27 mouse cellular contexts compared by ENCODE assay signal in genomic region chr7:24455726-24456125, GRCm38 (mm10). TPM values are rescaled to one million over a fixed set of nuclear protein-coding genes. Genes with fewer than 3 reads are reported as not detected.
DNase-seq lines count a peak whose midpoint lies in the region; ATAC-seq and TF ChIP-seq lines count a peak whose summit lies in the region.
"Had no signal": no experiment of that assay in that cellular context is flagged by ENCODE, and none has a peak within 500 bp of the region (broad histone marks: within the 10 kb centered on the region; RNA-seq: fewer than 3 reads in every experiment).

No protein-coding gene starts in this region.

- DNase-seq in gastrocnemius, adult 2 months, result no peak
- no peak for DNase-seq in gastrocnemius, postnatal 10 days
- DNase-seq in kidney, adult 11 months, result peak; percentile 37
- DNase-seq in kidney, postnatal 14 days, result peak; percentile 44
- no peak for DNase-seq in frontal cortex, adult 2 months (ENCODE audit: extremely low spot score in 1 of 2, low spot score in 1 of 2)
- DNase-seq: cerebellum, adult 11 months; cerebellum, postnatal 10 days; lung, embryonic 14.5 days; right cerebral cortex, postnatal 25 days; thymus, postnatal 36 days had no signal

- no peak for TF ChIP-seq EP300 in ES-Bruce4 (IDR thresholded peaks at IDR 0.05; ENCODE audit: insufficient read depth, low read depth, low read length)

- ATAC-seq in kidney, embryonic 16.5 days (ENCODE audit: low FRiP score, low TSS enrichment), result no peak
- no peak for ATAC-seq in megakaryocyte, adult 5-6 weeks (ENCODE audit: poor library complexity, severe bottlenecking)
- ATAC-seq: forebrain, embryonic 14.5 days; hindbrain, embryonic 16.5 days; intestine, embryonic 16.5 days; midbrain, embryonic 16.5 days had no signal

- peaks cover 6% of the 10 kb centered on the region; the same call in 1 of the 2 replicates for H3K4me1 ChIP-seq in kidney, embryonic 16.5 days (ENCODE audit: insufficient read depth, low read length)
- H3K4me1 ChIP-seq in ES-Bruce4 (ENCODE audit: control insufficient read depth, insufficient read depth, low read length), result peaks cover 8% of the 10 kb centered on the region
- H3K4me1 ChIP-seq: embryonic facial prominence, embryonic 13.5 days had no signal

- peak overlapping the region; percentile 74 for H3K27ac ChIP-seq in gastrocnemius, adult 2 months
- no peak overlapping the region for H3K27ac ChIP-seq in kidney, embryonic 16.5 days (ENCODE audit: low read length)
- H3K27ac ChIP-seq in ES-Bruce4 (ENCODE audit: insufficient read depth, low read length), result 0 out of 2 replicates have a peak overlapping the region, but pooled peaks have one; percentile 21
- H3K27ac ChIP-seq: embryonic facial prominence, embryonic 13.5 days; left cerebral cortex, adult 2 months; limb, embryonic 10.5 days had no signal

- no peaks in the 10 kb centered on the region for H3K27me3 ChIP-seq in kidney, embryonic 16.5 days (ENCODE audit: insufficient read depth, low read length)
- no peaks in the 10 kb centered on the region for H3K27me3 ChIP-seq in ES-Bruce4 (ENCODE audit: control insufficient read depth, insufficient read depth, low read length, poor library complexity, severe bottlenecking)
- H3K27me3 ChIP-seq: embryonic facial prominence, embryonic 13.5 days had no signal

- TF ChIP-seq CTCF in gastrocnemius, adult 2 months (IDR thresholded peaks at IDR 0.05), result no peak
- no peak for TF ChIP-seq CTCF in ES-Bruce4 (IDR thresholded peaks at IDR 0.05; ENCODE audit: low read depth, low read length)

- intact Hi-C loops in gastrocnemius, adult 2 months (cut with DNase I), result no loop called here

- WGBS in kidney, embryonic 16.5 days, result 79% methylated on average over 5 of the region's 5 CpGs

- H3K36me3 ChIP-seq in kidney, embryonic 16.5 days (ENCODE audit: insufficient read depth, low read length), result no peaks in the 10 kb centered on the region
- no peaks in the 10 kb centered on the region for H3K36me3 ChIP-seq in ES-Bruce4 (ENCODE audit: control insufficient read depth, insufficient read depth, low read length, poor library complexity, severe bottlenecking)
- H3K36me3 ChIP-seq: embryonic facial prominence, embryonic 13.5 days; limb, embryonic 10.5 days had no signal

- H3K4me2 ChIP-seq in kidney, embryonic 16.5 days (replicated peaks; ENCODE audit: low read depth, low read length), result no peak overlapping the region
- H3K4me2 ChIP-seq: embryonic facial prominence, embryonic 13.5 days; lung, embryonic 14.5 days had no signal

- no peak overlapping the region for H3K9ac ChIP-seq in kidney, embryonic 16.5 days (replicated peaks; ENCODE audit: low read length)
- H3K9ac ChIP-seq in ES-Bruce4 (ENCODE audit: low read depth, poor library complexity, severe bottlenecking), result no peak overlapping the region
- H3K9ac ChIP-seq: embryonic facial prominence, embryonic 13.5 days; lung, embryonic 14.5 days had no signal

- no peaks in the 10 kb centered on the region for H3K9me3 ChIP-seq in kidney, embryonic 16.5 days (ENCODE audit: low read length)
- no peaks in the 10 kb centered on the region for H3K9me3 ChIP-seq in ES-Bruce4 (replicated peaks; ENCODE audit: control insufficient read depth, insufficient read depth, low read length, poor library complexity, severe bottlenecking)
- H3K9me3 ChIP-seq: embryonic facial prominence, embryonic 13.5 days; limb, embryonic 10.5 days had no signal

- TF ChIP-seq POLR2A in ES-Bruce4 (IDR thresholded peaks at IDR 0.05; ENCODE audit: insufficient read depth, low read length), result no peak

- no peak overlapping the region for H3K4me3 ChIP-seq in gastrocnemius, adult 2 months
- H3K4me3 ChIP-seq in kidney, embryonic 16.5 days (ENCODE audit: low read length), result no peak overlapping the region
- no peak overlapping the region for H3K4me3 ChIP-seq in ES-Bruce4 (ENCODE audit: low read depth, low read length)
- H3K4me3 ChIP-seq: embryonic facial prominence, embryonic 13.5 days; left cerebral cortex, adult 2 months; limb, embryonic 10.5 days had no signal

RNA-seq across cellular contexts. Expression of gene Irgc1, which starts 3.6 kb away (rescaled TPM):
- not detected for total RNA-seq in gastrocnemius, adult 2 months (2021)
- total RNA-seq in gastrocnemius, postnatal 10 days (2021), result under 1 TPM in 1 of 2 experiments, not detected in 1; 0.21 TPM
- polyA plus RNA-seq in kidney, embryonic 16.5 days (2015; fragmentation: Nextera tagmentation; extraction: Ambion mirVana), result not detected in 2 replicates
- polyA plus RNA-seq in ES-Bruce4 (2011; ENCODE audit: insufficient read depth, insufficient read length, low read depth, missing spikeins), result not detected in 2 replicates
- 0.74 and 1.8 TPM in 2 replicates for total RNA-seq in megakaryocyte, adult 5-6 weeks (2015)
- 0.66 and 0.94 TPM in 2 replicates for total RNA-seq in megakaryocyte, adult 5-6 weeks (2017)
- 0.68 and 0.76 TPM in 2 replicates for polyA plus RNA-seq in frontal cortex, adult 2 months (2012; rRNA removed)
- total RNA-seq: CH12.LX; hematopoietic stem cell, adult 5-6 weeks; layer of hippocampus, adult 8-10 months; liver, adult 2 months had no signal
- polyA plus RNA-seq: brain, embryonic 14.5 days; embryonic facial prominence, embryonic 13.5 days; forebrain, embryonic 14.5 days; hindbrain, embryonic 16.5 days; limb, embryonic 10.5 days; liver, adult 2 months; lung, embryonic 14.5 days; midbrain, embryonic 16.5 days; stomach, embryonic 14.5 days had no signal

RNA-seq across cellular contexts. Expression of gene Plaur, which starts 6.6 kb away (rescaled TPM):
- 1 to 10 TPM in 1 of 2 experiments, under 1 TPM in 1; 0.89 to 1.3 TPM for total RNA-seq in gastrocnemius, adult 2 months (2021)
- 1 to 10 TPM; 2.0 to 3.0 TPM for total RNA-seq in gastrocnemius, postnatal 10 days (2021)
- 16.3 and 18.5 TPM in 2 replicates for polyA plus RNA-seq in kidney, embryonic 16.5 days (2015; fragmentation: Nextera tagmentation; extraction: Ambion mirVana)
- 29.5 and 38.0 TPM in 2 replicates for polyA plus RNA-seq in ES-Bruce4 (2011; ENCODE audit: insufficient read depth, insufficient read length, low read depth, missing spikeins)
- 100 and 110 TPM in 2 replicates for total RNA-seq in megakaryocyte, adult 5-6 weeks (2015)
- total RNA-seq in megakaryocyte, adult 5-6 weeks (2017), result 96.3 and 124 TPM in 2 replicates
- 1.1 and 1.8 TPM in 2 replicates for polyA plus RNA-seq in frontal cortex, adult 2 months (2012; rRNA removed)

RNA-seq across cellular contexts. Expression of gene Cadm4, which starts 26.1 kb away (rescaled TPM):
- total RNA-seq in gastrocnemius, adult 2 months (2021), result 1 to 10 TPM; 2.4 to 2.8 TPM
- total RNA-seq in gastrocnemius, postnatal 10 days (2021), result 10 to 100 TPM; 14.7 to 17.4 TPM
- 4.3 and 6.6 TPM in 2 replicates for polyA plus RNA-seq in kidney, embryonic 16.5 days (2015; fragmentation: Nextera tagmentation; extraction: Ambion mirVana)
- polyA plus RNA-seq in ES-Bruce4 (2011; ENCODE audit: insufficient read depth, insufficient read length, low read depth, missing spikeins), result 10.4 and 12.2 TPM in 2 replicates
- not detected in 2 replicates for total RNA-seq in megakaryocyte, adult 5-6 weeks (2015)
- not detected in 2 replicates for total RNA-seq in megakaryocyte, adult 5-6 weeks (2017)
- 225 and 258 TPM in 2 replicates for polyA plus RNA-seq in frontal cortex, adult 2 months (2012; rRNA removed)
- total RNA-seq: neutrophil, adult 5-6 weeks had no signal

RNA-seq across cellular contexts. Expression of gene Zfp428, which starts 51.1 kb away (rescaled TPM):
- total RNA-seq in gastrocnemius, adult 2 months (2021), result 1 to 10 TPM; 3.5 to 6.5 TPM
- total RNA-seq in gastrocnemius, postnatal 10 days (2021), result 10 to 100 TPM; 11.4 to 11.6 TPM
- polyA plus RNA-seq in kidney, embryonic 16.5 days (2015; fragmentation: Nextera tagmentation; extraction: Ambion mirVana), result 60.5 and 67.6 TPM in 2 replicates
- 12.3 and 13.1 TPM in 2 replicates for polyA plus RNA-seq in ES-Bruce4 (2011; ENCODE audit: insufficient read depth, insufficient read length, low read depth, missing spikeins)
- total RNA-seq in megakaryocyte, adult 5-6 weeks (2015), result 0.69 TPM in 1 of 2 replicates, not detected in the other
- total RNA-seq in megakaryocyte, adult 5-6 weeks (2017), result 0.40 TPM in 1 of 2 replicates, not detected in the other
- polyA plus RNA-seq in frontal cortex, adult 2 months (2012; rRNA removed), result 82.8 and 84.1 TPM in 2 replicates
- total RNA-seq: neutrophil, adult 5-6 weeks had no signal

RNA-seq across cellular contexts. Expression of gene Smg9, which starts 56.3 kb away (rescaled TPM):
- 10 to 100 TPM in 1 of 2 experiments, 1 to 10 TPM in 1; 9.4 to 10.2 TPM for total RNA-seq in gastrocnemius, adult 2 months (2021)
- 10 to 100 TPM; 15.4 to 17.1 TPM for total RNA-seq in gastrocnemius, postnatal 10 days (2021)
- 28.3 and 31.9 TPM in 2 replicates for polyA plus RNA-seq in kidney, embryonic 16.5 days (2015; fragmentation: Nextera tagmentation; extraction: Ambion mirVana)
- 25.5 and 37.9 TPM in 2 replicates for polyA plus RNA-seq in ES-Bruce4 (2011; ENCODE audit: insufficient read depth, insufficient read length, low read depth, missing spikeins)
- total RNA-seq in megakaryocyte, adult 5-6 weeks (2015), result 21.6 and 22.3 TPM in 2 replicates
- 16.7 and 30.3 TPM in 2 replicates for total RNA-seq in megakaryocyte, adult 5-6 weeks (2017)
- 78.1 and 90.1 TPM in 2 replicates for polyA plus RNA-seq in frontal cortex, adult 2 months (2012; rRNA removed)

Comparison
In these comparisons a context has a peak if more than half of its experiments do, and no peak if none do; other contexts are left out.
1. RNA of gene Cadm4, which starts 26.1 kb away (total RNA-seq): 14.7 to 17.4 TPM in gastrocnemius, postnatal 10 days; 2.4 to 2.8 TPM in gastrocnemius, adult 2 months and not detected in megakaryocyte, adult 5-6 weeks; every median in the first group is over 4 times any median in the second.
2. DNase-seq: peak in kidney, adult 11 months (single experiment) and kidney, postnatal 14 days (single experiment); none in gastrocnemius, adult 2 months (single experiment), gastrocnemius, postnatal 10 days (single experiment) and frontal cortex, adult 2 months (0 of 2).
3. RNA of gene Plaur, which starts 6.6 kb away (total RNA-seq): 96.3 to 124 TPM in megakaryocyte, adult 5-6 weeks; 2.0 to 3.0 TPM in gastrocnemius, postnatal 10 days and 0.89 to 1.3 TPM in gastrocnemius, adult 2 months; every median in the first group is over 10 times any median in the second.